Mouse (Mus musculus) embryonic facial prominence, embryonic 11.5 days (tissue): ENCODE data around the gene Fgfr2. TPM values are rescaled to one million over a fixed set of nuclear protein-coding genes. Genes with fewer than 3 reads are reported as not detected.

Experiments
- ATAC-seq: fragments of 200-750 bp; cut with Nextera tagmentation; replicated peaks from 2 replicates; pipeline ENCODE4 v1.8.0; 2017; ENCODE audit warnings: low read depth; ENCODE audit not compliant: insufficient number of reproducible peaks, low FRiP score, low TSS enrichment
- DNase-seq: peaks from one replicate; pipeline ENCODE4 v3.0.0-alpha.2; 2015; ENCODE audit warnings: low spot score
- H3K27ac ChIP-seq: fragments of 300-500 bp; sonication (generic); replicated peaks from 2 replicates; pipeline ENCODE4 v1.5.1; 2014; ENCODE audit warnings: mild to moderate bottlenecking, low read depth, low read length, control low read depth
- H3K27me3 ChIP-seq: fragments of 300-500 bp; sonication (generic); 2 replicates; pipeline ENCODE4 v1.6.1; 2014; ENCODE audit warnings: mild to moderate bottlenecking, low read length, moderate library complexity, mixed read lengths; ENCODE audit not compliant: control insufficient read depth, insufficient read depth
- H3K36me3 ChIP-seq: fragments of 300-500 bp; sonication (generic); replicated peaks from 2 replicates; pipeline ENCODE4 v1.6.1; 2014; ENCODE audit warnings: low read depth, mild to moderate bottlenecking, low read length, moderate library complexity, mixed read lengths; ENCODE audit not compliant: control insufficient read depth, insufficient read depth
- H3K4me1 ChIP-seq: fragments of 300-500 bp; sonication (generic); 2 replicates; pipeline ENCODE4 v1.6.1; 2014; ENCODE audit warnings: low read length, mixed read lengths; ENCODE audit not compliant: control insufficient read depth, insufficient read depth
- H3K4me2 ChIP-seq: fragments of 300-500 bp; sonication (generic); 2 replicates; pipeline ENCODE4 v1.6.1; 2014; ENCODE audit warnings: low read depth, mild to moderate bottlenecking, control low read depth, low read length, moderate library complexity
- H3K4me3 ChIP-seq: fragments of 300-500 bp; sonication (generic); 2 replicates; pipeline ENCODE4 v1.5.1; 2014; ENCODE audit warnings: low read depth, low read length, control low read depth
- H3K9ac ChIP-seq: fragments of 300-500 bp; sonication (generic); replicated peaks from 2 replicates; pipeline ENCODE4 v1.6.1; 2014; ENCODE audit warnings: mild to moderate bottlenecking, control low read depth, low read length
- H3K9me3 ChIP-seq: fragments of 300-500 bp; sonication (generic); replicated peaks from 2 replicates; pipeline ENCODE4 v1.6.1; 2016; ENCODE audit warnings: mild to moderate bottlenecking, low read length, inconsistent platforms, mixed read lengths; ENCODE audit not compliant: control insufficient read depth
- WGBS: fragments of 180-500 bp; shearing (Covaris S2); extraction: QIAGEN DNeasy Blood & Tissue Kit; methylation state at CpG from one replicate; pipeline ENCODE4 v1.1.7; 2014; 5-methylcytosine and 5-hydroxymethylcytosine counted together
- polyA plus RNA-seq: library from polyadenylated mRNA; unstranded; fragments of >200 nt; fragmentation: Nextera tagmentation; extraction: Ambion mirVana; gene quantifications from 2 replicates; pipeline ENCODE4 v1.2.1, GENCODE M21; 2014

The Fgfr2 gene
- polyA plus RNA-seq, 1 experiment from 2014 or later = 75.6 TPM

DNA sequence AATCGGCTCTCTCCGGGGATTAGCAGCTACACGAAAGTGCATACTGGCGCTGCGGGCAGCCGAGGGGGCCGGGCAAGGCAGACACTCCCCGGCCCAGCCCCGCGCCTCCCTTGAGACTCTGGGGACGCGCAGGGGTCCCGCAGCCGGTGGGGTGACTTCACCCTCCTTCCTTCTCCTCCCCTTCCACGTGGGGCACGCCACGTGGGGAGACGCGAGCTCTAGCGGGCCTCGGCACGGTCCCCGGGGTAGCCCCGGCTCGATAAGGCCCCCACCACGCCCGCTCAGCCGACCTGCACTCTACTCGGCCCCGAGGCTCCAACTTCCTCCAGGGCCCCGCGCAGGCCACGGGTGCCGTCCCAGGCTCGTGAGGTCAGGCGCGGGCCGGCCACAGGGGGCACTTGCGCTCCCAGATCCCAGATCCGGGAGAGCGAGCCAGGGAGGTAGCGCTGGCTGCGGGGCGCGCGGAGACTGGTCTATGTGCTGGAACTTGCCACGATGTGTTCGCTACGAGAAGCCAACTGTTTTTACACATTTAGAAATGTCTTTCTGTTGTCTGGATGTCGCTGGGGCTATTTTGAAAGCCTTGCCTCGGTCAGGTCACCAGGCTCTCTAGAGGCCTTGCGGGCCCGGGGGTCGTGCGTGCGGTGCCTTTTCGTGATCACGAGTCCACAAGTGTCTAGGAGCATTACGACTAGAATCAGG is 1.0 kb upstream of the Fgfr2 start, which contains the start of gene Ctbp2:
Ctbp2 (minus strand) TSS at position 356 of the 702 bp plus-strand sequence.
- H3K36me3 ChIP-seq = no peaks in the 10 kb centered on the region
- H3K4me3 ChIP-seq = peak within 1 kb of the TSS; percentile 95
- no peaks in the 10 kb centered on the region for H3K9me3 ChIP-seq
- H3K4me1 ChIP-seq = 0 out of 2 replicates have a peak, but pooled peaks cover 3% of the 10 kb centered on the region
- H3K4me2 ChIP-seq = peak within 1 kb of the TSS; percentile 92
- DNase-seq = peak; percentile 83
- H3K9ac ChIP-seq = peak within 1 kb of the TSS; percentile 98
- H3K27me3 ChIP-seq = no peaks in the 10 kb centered on the region
- peak within 1 kb of the TSS; percentile 99 for H3K27ac ChIP-seq
- 1% methylated on average over 47 of the region's 59 CpGs for WGBS
- peak; percentile 89 for ATAC-seq

DNA sequence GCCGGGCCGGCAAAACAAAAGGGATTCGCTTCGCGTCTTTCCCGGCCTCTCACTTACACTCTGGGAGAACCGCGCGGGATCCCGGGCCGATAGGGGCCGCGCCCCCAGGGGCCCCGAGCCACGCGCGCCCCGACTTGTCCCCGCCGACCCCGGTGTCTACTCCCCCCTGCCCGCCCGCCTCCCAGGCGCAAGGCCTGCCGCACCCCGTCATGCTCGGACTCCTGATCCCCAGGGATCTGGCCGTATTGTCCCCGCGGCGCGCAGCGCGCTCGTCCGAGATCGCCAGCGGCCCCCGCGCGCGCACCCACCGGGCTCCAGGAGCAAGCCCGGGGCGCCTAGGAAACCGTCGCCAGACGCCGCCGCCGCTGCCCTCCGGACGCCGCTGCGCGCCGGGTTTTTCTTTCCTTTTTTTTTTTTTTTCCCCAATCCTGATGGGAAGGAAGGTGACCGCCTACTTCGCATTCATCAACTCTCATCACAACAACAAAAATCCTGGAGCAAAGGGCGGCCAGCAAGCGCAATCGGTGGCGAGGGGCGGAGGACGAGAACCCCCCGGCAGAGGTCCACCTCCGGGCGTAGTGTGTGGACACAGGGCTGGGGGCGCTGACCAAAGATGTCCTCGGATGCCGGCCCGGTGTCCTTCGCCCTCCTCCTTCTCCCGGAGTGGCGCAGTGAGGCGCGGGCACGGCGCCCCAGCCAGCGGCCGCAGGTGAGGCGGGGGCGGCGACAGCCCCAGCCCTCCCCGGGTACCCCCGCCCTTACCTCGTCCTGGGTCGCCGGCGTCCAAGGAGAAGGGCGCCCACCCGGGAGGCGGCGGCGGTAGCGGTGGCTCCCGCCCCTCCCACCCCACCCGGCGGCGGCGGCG is 539 bp downstream of the Fgfr2 start:
- peak overlapping the region; percentile 62 for H3K4me2 ChIP-seq
- H3K27me3 ChIP-seq = no peaks in the 10 kb centered on the region
- under 1% methylated on average over 84 of the region's 102 CpGs for WGBS

DNA sequence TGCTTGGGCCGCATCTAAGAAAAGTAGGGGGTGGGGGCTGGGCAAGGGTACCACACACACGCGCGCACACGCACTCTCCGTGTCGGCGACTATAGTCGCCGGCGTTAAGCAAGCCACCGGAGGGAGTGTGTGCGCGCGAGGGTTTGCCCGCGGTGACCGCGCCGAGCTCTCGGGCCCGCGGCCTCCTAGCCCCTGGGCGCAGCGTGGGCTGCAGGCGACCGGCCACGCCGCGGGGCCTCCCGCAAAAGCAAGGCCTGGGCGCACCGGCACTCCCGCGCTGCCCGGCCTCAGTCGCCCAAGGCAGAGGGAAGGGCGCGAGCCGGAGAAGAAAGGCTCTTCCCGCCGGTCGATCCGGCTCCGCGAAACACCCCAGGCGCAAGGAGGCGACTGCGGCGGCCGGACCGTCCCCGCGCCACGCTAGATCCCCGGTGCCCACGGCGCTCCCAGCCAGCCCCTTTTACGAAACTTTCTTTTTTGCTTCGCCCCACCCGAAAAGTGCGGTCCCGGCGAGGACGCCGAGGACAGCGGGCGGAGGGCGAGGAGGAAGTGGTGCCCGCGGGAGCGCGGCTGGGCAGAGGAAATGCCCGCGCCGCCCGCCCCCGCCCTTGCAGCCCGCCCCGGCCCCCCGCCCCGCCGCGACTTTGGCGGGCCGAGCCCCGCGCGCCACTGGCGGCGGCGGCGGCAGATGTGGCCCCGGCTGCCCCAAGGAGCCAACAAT is 1.3 kb downstream of the Fgfr2 start:
- Histone ChIP-seq H3K9ac (peak overlapping the region; percentile 98), H3K4me1 (0 out of 2 replicates have a peak, but pooled peaks cover 3% of the 10 kb centered on the region), H3K27ac (peak overlapping the region; percentile 99), H3K4me2 (peak overlapping the region; percentile 62), H3K4me3 (peak overlapping the region; percentile 95), H3K27me3 (no peaks in the 10 kb centered on the region), H3K9me3 (no peaks in the 10 kb centered on the region), H3K36me3 (no peaks in the 10 kb centered on the region)
- DNase-seq = peak; percentile 67
- ATAC-seq = no peak
- WGBS = under 1% methylated on average over 49 of the region's 94 CpGs

More for the DNA sequence above, 539 bp downstream of the Fgfr2 start:
- H3K36me3 ChIP-seq = no peaks in the 10 kb centered on the region
- H3K27ac ChIP-seq = peak overlapping the region; percentile 99
- no peaks in the 10 kb centered on the region for H3K9me3 ChIP-seq
- H3K4me3 ChIP-seq = peak overlapping the region; percentile 95
- H3K9ac ChIP-seq = peak overlapping the region; percentile 98
- ATAC-seq (peak; percentile 15), DNase-seq (peak; percentile 65)
- 0 out of 2 replicates have a peak, but pooled peaks cover 3% of the 10 kb centered on the region for H3K4me1 ChIP-seq

DNA sequence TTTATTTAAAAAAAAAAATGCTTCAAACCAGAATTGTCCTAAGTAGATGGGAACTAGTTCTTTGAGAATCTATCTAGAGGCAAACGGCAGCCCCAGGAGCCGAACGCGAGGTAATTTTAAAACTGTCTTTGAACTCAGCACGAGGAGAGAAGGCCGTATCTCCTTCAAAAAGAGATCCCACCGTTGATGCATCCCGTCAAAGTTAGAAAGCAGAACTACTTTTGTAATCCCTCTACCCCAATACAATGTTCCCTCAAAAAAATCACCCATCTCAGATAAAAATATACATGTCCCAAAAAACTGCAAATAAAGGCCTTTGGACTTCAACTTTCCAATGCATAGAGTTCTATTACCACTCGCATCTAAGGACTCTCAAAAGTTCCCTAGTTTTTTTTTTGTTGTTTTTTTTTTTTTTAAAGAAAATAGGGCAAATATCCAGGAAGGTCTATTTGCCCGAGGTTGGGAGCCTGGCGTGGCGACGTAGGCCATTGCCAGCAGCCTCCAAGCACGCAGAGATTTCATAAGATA is 2.0 kb downstream of the Fgfr2 start:
- H3K4me1 ChIP-seq = 0 out of 2 replicates have a peak, but pooled peaks cover 5% of the 10 kb centered on the region

DNA sequence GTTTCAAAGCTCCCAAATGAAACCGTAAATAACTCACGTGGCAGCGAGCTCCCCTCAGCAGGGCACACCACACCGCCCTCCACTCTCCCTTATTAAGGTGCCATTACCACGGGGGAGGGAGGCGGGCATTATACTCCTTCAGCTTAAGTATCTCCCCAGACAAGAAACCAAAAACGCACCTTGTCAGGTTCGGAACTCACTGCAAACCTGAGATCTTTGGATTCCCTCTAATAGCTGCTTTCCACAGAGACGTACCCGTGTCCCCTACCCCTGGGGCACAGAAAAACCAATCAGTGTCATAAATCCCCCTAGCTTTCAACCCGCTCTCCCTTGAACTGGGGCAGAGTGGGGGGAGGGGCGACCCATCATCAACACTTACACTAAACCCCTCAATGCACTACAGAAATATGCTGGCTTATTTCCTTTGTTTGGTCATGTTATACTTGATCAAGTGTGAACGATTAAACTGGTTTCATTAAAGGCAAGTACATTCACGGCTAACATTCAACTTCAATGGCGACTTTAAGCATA is 2.9 kb downstream of the Fgfr2 start:
- H3K4me3 ChIP-seq = peak overlapping the region; percentile 9
- WGBS = 3% methylated on average over 15 of the region's 15 CpGs
- ATAC-seq (no peak), DNase-seq (peak; percentile 57)
- no peak overlapping the region for H3K27ac ChIP-seq
- H3K36me3 ChIP-seq = no peaks in the 10 kb centered on the region
- no peaks in the 10 kb centered on the region for H3K9me3 ChIP-seq
- peak overlapping the region; percentile 32 for H3K4me2 ChIP-seq
- H3K9ac ChIP-seq = 0 out of 2 replicates have a peak overlapping the region, but pooled peaks have one; percentile 20
- no peaks in the 10 kb centered on the region for H3K27me3 ChIP-seq
- peaks cover 11% of the 10 kb centered on the region for H3K4me1 ChIP-seq

More for the DNA sequence above, 2.0 kb downstream of the Fgfr2 start:
- ATAC-seq (no peak), DNase-seq (no peak)
- peak overlapping the region; percentile 98 for H3K9ac ChIP-seq
- H3K27me3 ChIP-seq = no peaks in the 10 kb centered on the region
- H3K36me3 ChIP-seq = no peaks in the 10 kb centered on the region
- peak overlapping the region; percentile 99 for H3K27ac ChIP-seq
- WGBS = under 1% methylated on average over 14 of the region's 14 CpGs
- peak overlapping the region; percentile 62 for H3K4me2 ChIP-seq
- no peaks in the 10 kb centered on the region for H3K9me3 ChIP-seq
- peak overlapping the region; percentile 95 for H3K4me3 ChIP-seq

DNA sequence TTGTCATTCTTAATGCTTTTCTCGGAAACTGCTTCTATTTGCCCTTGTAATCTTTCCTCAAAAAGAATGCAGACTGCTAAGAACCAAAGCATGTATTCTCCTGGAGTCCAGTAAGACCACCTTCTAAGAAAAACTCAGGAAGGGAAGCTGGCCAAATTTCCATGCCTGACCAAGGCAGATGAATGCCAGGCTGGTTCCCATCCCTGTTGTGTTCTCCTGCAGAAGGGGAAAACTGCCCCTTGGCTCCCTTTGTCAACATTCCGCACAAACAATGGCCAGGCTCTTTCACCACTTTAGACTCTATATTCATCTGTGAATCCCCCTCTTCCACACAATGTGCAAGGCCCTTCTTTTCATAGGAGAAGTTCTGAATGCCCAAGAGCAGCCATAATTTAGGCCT is 5.3 kb downstream of the Fgfr2 start:
- WGBS = 33% methylated on average over 2 of the region's 2 CpGs
- Histone ChIP-seq H3K4me1 (peaks cover 16% of the 10 kb centered on the region), H3K4me2 (no peak overlapping the region), H3K9me3 (no peaks in the 10 kb centered on the region), H3K4me3 (no peak overlapping the region), H3K36me3 (no peaks in the 10 kb centered on the region), H3K27me3 (no peaks in the 10 kb centered on the region), H3K27ac (no peak overlapping the region), H3K9ac (no peak overlapping the region)
- DNase-seq = no peak
- no peak for ATAC-seq

DNA sequence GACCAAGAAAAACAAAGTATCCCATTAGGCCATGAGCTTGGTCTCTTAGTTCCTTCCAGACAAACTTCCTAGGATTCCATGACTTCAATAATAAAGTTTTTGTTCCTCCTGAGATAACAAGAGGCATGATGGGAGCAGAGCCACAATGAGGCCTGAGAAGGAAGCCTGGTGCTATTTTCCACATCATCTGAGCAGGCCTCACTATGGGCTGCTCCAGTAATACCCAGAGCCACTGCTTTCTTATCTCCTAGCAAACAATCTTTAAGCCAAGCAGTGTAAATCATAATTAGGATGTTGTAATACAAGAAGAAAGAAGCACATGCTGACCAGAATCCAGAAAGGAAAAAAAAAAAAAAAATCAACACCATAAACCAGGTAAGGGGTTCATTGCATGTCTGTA is 6.6 kb downstream of the Fgfr2 start:
- no peak overlapping the region for H3K27ac ChIP-seq
- no peaks in the 10 kb centered on the region for H3K27me3 ChIP-seq
- DNase-seq = no peak
- no peak overlapping the region for H3K4me3 ChIP-seq
- no peaks in the 10 kb centered on the region; the same call in 1 of the 2 replicates for H3K36me3 ChIP-seq
- H3K4me1 ChIP-seq = peaks cover 16% of the 10 kb centered on the region
- H3K4me2 ChIP-seq = no peak overlapping the region
- no peak for ATAC-seq
- H3K9ac ChIP-seq = no peak overlapping the region
- no peaks in the 10 kb centered on the region for H3K9me3 ChIP-seq
